Mouse (Mus musculus): ENCODE measurements around the gene Usp9y. TPM values are rescaled to one million over a fixed set of nuclear protein-coding genes. Genes with fewer than 3 reads are reported as not detected.

Usp9y gene
- total RNA-seq (2014; rRNA removed): not detected in 2 replicates
- not detected in 2 replicates for polyA plus RNA-seq (2015; fragmentation: Nextera tagmentation; extraction: Ambion mirVana)

DNA sequence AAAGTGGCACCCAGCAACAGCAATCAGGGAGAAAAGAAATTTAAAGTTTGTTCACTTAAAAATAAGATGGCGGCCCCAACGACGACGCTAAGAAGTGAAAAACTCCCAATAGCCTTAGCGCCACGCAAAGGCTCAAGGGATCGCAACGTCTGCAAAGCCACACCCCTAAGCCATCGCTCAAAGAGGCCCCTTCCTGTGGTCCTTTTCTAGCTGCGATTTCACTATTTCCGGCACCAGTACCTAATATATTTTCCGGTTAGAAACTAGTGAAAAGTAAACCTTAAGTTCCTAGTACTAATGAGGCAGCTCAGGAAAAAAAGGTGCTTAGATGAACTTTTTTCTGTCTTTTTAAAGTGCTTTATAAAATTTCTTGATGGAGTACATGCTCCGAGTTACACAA lies at the start of gene Usp9y:
TSS of gene Usp9y (minus strand) at position 101 of the 400 bp plus-strand sequence.
- 90% methylated on average over 13 of the region's 13 CpGs for WGBS
- ATAC-seq (ENCODE audit: low FRiP score) (no peak), DNase-seq (ENCODE audit: low spot score) (no peak)
- H3K4me3 ChIP-seq (ENCODE audit: low read depth, low read length): no peak within 1 kb of the TSS
- no peak within 1 kb of the TSS for H3K27ac ChIP-seq (ENCODE audit: low read depth, low read length)
- TF ChIP-seq CTCF (IDR thresholded peaks at IDR 0.05): no peak
- no peaks in the 10 kb centered on the region for H3K9me3 ChIP-seq (ENCODE audit: low read length)
- no peaks in the 10 kb centered on the region for H3K27me3 ChIP-seq (ENCODE audit: insufficient read depth, low read length)
- H3K36me3 ChIP-seq (ENCODE audit: insufficient read depth, low read length): no peaks in the 10 kb centered on the region
- H3K9ac ChIP-seq (replicated peaks; ENCODE audit: low read length, poor library complexity, severe bottlenecking): no peak within 1 kb of the TSS
- H3K4me2 ChIP-seq (ENCODE audit: low read depth, low read length, poor library complexity, severe bottlenecking): no peak within 1 kb of the TSS
- H3K4me1 ChIP-seq (ENCODE audit: insufficient read depth, low read length): no peaks in the 10 kb centered on the region

GRCm38 (mm10) chrY:1293708-1294107 lies 165.9 kb downstream of the Usp9y start:
- DNase-seq (ENCODE audit: low spot score) (no peak), ATAC-seq (ENCODE audit: low FRiP score) (no peak)
- Histone ChIP-seq H3K4me1 (ENCODE audit: insufficient read depth, low read length) (no peaks in the 10 kb centered on the region), H3K9ac (replicated peaks; ENCODE audit: low read length, poor library complexity, severe bottlenecking) (no peak overlapping the region), H3K27me3 (ENCODE audit: insufficient read depth, low read length) (no peaks in the 10 kb centered on the region), H3K4me3 (ENCODE audit: low read depth, low read length) (no peak overlapping the region), H3K9me3 (ENCODE audit: low read length) (no peaks in the 10 kb centered on the region), H3K4me2 (ENCODE audit: low read depth, low read length, poor library complexity, severe bottlenecking) (no peak overlapping the region), H3K27ac (ENCODE audit: low read depth, low read length) (no peak overlapping the region), H3K36me3 (ENCODE audit: insufficient read depth, low read length) (no peaks in the 10 kb centered on the region)
- TF ChIP-seq CTCF (IDR thresholded peaks at IDR 0.05): no peak

GRCm38 (mm10) chrY:1286171-1286795 lies 173.3 kb downstream of the Usp9y start, which contains the start of gene Ddx3y:
Ddx3y (minus strand) TSS chrY:1286629.
- TF ChIP-seq CTCF (IDR thresholded peaks at IDR 0.05): no peak
- peak within 1 kb of the TSS; percentile 44; the same call in 1 of the 2 replicates for H3K9ac ChIP-seq (replicated peaks; ENCODE audit: low read length, poor library complexity, severe bottlenecking)
- peak within 1 kb of the TSS; percentile 35 for H3K4me3 ChIP-seq (ENCODE audit: low read depth, low read length)
- no peaks in the 10 kb centered on the region for H3K4me1 ChIP-seq (ENCODE audit: insufficient read depth, low read length)
- H3K27me3 ChIP-seq (ENCODE audit: insufficient read depth, low read length): no peaks in the 10 kb centered on the region
- H3K9me3 ChIP-seq (ENCODE audit: low read length): no peaks in the 10 kb centered on the region
- peak; percentile 75 for DNase-seq (ENCODE audit: low spot score)
- 2% methylated on average over 30 of the region's 31 CpGs for whole genome bisulfite sequencing
- H3K36me3 ChIP-seq (ENCODE audit: insufficient read depth, low read length): no peaks in the 10 kb centered on the region
- H3K27ac ChIP-seq (ENCODE audit: low read depth, low read length): peak within 1 kb of the TSS; percentile 32; the same call in 1 of the 2 replicates
- ATAC-seq (ENCODE audit: low FRiP score): peak; percentile 92
- H3K4me2 ChIP-seq (ENCODE audit: low read depth, low read length, poor library complexity, severe bottlenecking): peak within 1 kb of the TSS; percentile 28; the same call in 1 of the 2 replicates

DNA sequence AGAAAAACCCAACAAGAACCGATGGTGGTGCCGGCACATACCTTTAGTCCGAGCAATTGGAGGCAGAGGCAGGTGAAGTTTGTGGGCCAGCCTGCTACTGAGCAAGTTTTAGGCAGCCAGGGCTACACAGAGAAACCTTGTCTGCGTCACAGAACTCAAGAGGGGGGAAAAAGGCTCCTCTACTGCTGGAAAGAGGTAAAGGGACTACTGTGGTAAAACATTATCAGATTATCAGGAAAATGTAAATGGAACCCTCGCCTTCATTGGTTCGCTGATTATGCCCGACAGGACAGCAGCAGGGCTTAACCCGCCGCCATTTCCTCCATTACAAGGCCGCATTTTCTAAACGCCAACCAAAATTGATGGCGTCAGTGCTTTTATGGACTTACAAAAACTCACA lies 173.8 kb downstream of the Usp9y start:
- no peak for TF ChIP-seq CTCF (IDR thresholded peaks at IDR 0.05)
- Histone ChIP-seq H3K9ac (replicated peaks; ENCODE audit: low read length, poor library complexity, severe bottlenecking) (peak overlapping the region; percentile 44; the same call in 1 of the 2 replicates), H3K36me3 (ENCODE audit: insufficient read depth, low read length) (no peaks in the 10 kb centered on the region), H3K9me3 (ENCODE audit: low read length) (no peaks in the 10 kb centered on the region), H3K4me3 (ENCODE audit: low read depth, low read length) (peak overlapping the region; percentile 35), H3K4me1 (ENCODE audit: insufficient read depth, low read length) (no peaks in the 10 kb centered on the region), H3K27ac (ENCODE audit: low read depth, low read length) (peak overlapping the region; percentile 32; the same call in 1 of the 2 replicates), H3K4me2 (ENCODE audit: low read depth, low read length, poor library complexity, severe bottlenecking) (peak overlapping the region; percentile 28; the same call in 1 of the 2 replicates), H3K27me3 (ENCODE audit: insufficient read depth, low read length) (no peaks in the 10 kb centered on the region)
- WGBS: 2% methylated on average over 12 of the region's 12 CpGs
- DNase-seq (ENCODE audit: low spot score) (peak; percentile 4), ATAC-seq (ENCODE audit: low FRiP score) (peak; percentile 56; the same call in 1 of the 2 replicates)

Other genes with a start within 250 kb of the Usp9y start
- 15.3 and 22.9 TPM in 2 replicates for gene Uty, start 214.0 kb downstream of the Usp9y start, total RNA-seq (2014; rRNA removed)
- gene Uty, start 214.0 kb downstream of the Usp9y start, polyA plus RNA-seq (2015; fragmentation: Nextera tagmentation; extraction: Ambion mirVana): 9.5 TPM in 1 of 2 replicates, not detected in the other
- gene Ddx3y, start 173.2 kb downstream of the Usp9y start, total RNA-seq (2014; rRNA removed): 20.4 and 21.4 TPM in 2 replicates
- gene Ddx3y, start 173.2 kb downstream of the Usp9y start, polyA plus RNA-seq (2015; fragmentation: Nextera tagmentation; extraction: Ambion mirVana): 36.5 TPM in 1 of 2 replicates, not detected in the other

Data from midbrain, postnatal 0 days (tissue).